Mouse (Mus musculus): Measurements from ENCODE around the gene 1700001P01Rik.

DNA sequence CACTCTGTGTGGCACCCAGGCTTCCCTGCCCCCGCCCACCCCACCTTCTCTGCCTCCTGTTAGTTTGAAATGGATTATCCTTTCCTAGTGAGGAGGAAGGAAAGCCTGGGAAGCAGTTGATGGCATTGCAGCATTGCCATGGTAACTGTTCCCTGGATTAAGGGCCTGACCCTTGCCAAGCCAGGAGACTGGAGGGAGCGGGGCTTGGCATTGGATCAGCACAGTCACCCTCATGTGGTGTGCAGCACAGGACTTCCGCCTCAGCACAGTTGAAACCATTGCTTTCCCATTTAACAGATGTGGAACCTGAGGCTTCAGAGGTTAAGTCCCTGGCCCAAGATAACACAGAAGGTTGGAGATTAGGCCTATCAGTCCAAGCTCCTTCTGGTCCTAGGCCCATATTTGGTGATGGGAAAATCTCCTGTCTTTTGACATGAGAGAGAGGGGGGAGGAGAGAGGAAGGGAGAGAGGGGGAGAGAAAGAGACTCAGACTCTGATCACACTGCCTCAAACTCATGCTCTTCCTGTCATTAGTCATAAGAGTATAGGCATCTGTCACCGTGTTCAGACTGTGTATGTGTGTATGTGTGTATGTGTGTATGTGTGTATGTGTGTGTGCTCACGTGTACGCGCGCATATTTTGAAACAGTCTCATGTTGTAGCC is 45.8 kb upstream of the 1700001P01Rik start:
- TF ChIP-seq CTCF (IDR thresholded peaks at IDR 0.05; ENCODE audit: borderline replicate concordance, extremely low read depth, insufficient read depth, insufficient read length): no peak
- no peak for TF ChIP-seq POLR2A (IDR thresholded peaks at IDR 0.05; ENCODE audit: borderline replicate concordance, extremely low read depth, insufficient read depth, insufficient read length, poor library complexity, severe bottlenecking)
